Mouse (Mus musculus) erythroid progenitor cell, adult 5-6 weeks (primary cell): ENCODE measurements around the gene Abca2. TPM values are rescaled to one million over a fixed set of nuclear protein-coding genes. Genes with fewer than 3 reads are reported as not detected.

Experiments used
- ATAC-seq: replicated peaks from 2 replicates; pipeline ENCODE4 v1.8.0; 2016; ENCODE audit warnings: moderate number of reproducible peaks, mild to moderate bottlenecking, moderate TSS enrichment, inconsistent platforms; ENCODE audit not compliant: poor library complexity, low FRiP score, severe bottlenecking
- total RNA-seq, 2 experiments: library from RNA; stranded (forward) in 1 of 2; stranded (reverse) in 1 of 2; fragments of 150-400 nt in 1 of 2; fragments of 186-747, 209-891 nt in 1 of 2; gene quantifications; 2 replicates each; pipeline versions ENCODE4 v1.2.3 to v1.2.4; 2015 to 2017; ENCODE audit warnings: low replicate concordance in 2 of 2

Gene Abca2
- total RNA-seq, 2 experiments from 2014 or later, result 1.3 to 5.0 TPM

GRCm38 (mm10) chr2:25484901-25485647 is 56.6 kb downstream of the Abca2 start:
- no peak for ATAC-seq

- peak; percentile 30; the same call in 1 of the 2 replicates for ATAC-seq
Observed at GRCm38 (mm10) chr2:25487965-25488670, 59.6 kb downstream of the Abca2 start.

GRCm38 (mm10) chr2:25488671-25489068 is 60.2 kb downstream of the Abca2 start:
- no peak for ATAC-seq

GRCm38 (mm10) chr2:25492988-25493387 is 64.5 kb downstream of the Abca2 start:
- ATAC-seq, result no peak

GRCm38 (mm10) chr2:25493476-25493961 is 65.0 kb downstream of the Abca2 start, which contains the start of gene Lcn12:
Gene Lcn12, minus strand, starts transcription at chr2:25493911.
- ATAC-seq, result no peak

- no peak for ATAC-seq
Observed at GRCm38 (mm10) chr2:25496462-25496861, 68.0 kb downstream of the Abca2 start.

Other genes with a start within 250 kb of the Abca2 start
Only the 30 nearest of the 43 such genes appear.
- not detected in 2 replicates for gene Rnf208, start 186.4 kb upstream of the Abca2 start, total RNA-seq (2015; ENCODE audit: low replicate concordance)
- gene Rnf208, start 186.4 kb upstream of the Abca2 start, total RNA-seq (2017; ENCODE audit: low replicate concordance), result not detected in 2 replicates
- gene Cysrt1, start 186.3 kb upstream of the Abca2 start, total RNA-seq (2015; ENCODE audit: low replicate concordance), result not detected in 2 replicates
- gene Cysrt1, start 186.3 kb upstream of the Abca2 start, total RNA-seq (2017; ENCODE audit: low replicate concordance), result not detected in 2 replicates
- 4.0 and 4.6 TPM in 2 replicates for gene AL732309.1, start 181.8 kb upstream of the Abca2 start, total RNA-seq (2015; ENCODE audit: low replicate concordance)
- not detected in 2 replicates for gene AL732309.1, start 181.8 kb upstream of the Abca2 start, total RNA-seq (2017; ENCODE audit: low replicate concordance)
- gene Tmem203, start 173.3 kb upstream of the Abca2 start, total RNA-seq (2015; ENCODE audit: low replicate concordance), result 11.9 and 18.9 TPM in 2 replicates
- 1.8 and 8.5 TPM in 2 replicates for gene Tmem203, start 173.3 kb upstream of the Abca2 start, total RNA-seq (2017; ENCODE audit: low replicate concordance)
- 1.1 TPM in 1 of 2 replicates, not detected in the other for gene Tprn, start 166.1 kb upstream of the Abca2 start, total RNA-seq (2015; ENCODE audit: low replicate concordance)
- gene Tprn, start 166.1 kb upstream of the Abca2 start, total RNA-seq (2017; ENCODE audit: low replicate concordance), result 1.0 and 2.2 TPM in 2 replicates
- gene Ssna1, start 156.3 kb upstream of the Abca2 start, total RNA-seq (2015; ENCODE audit: low replicate concordance), result 114 and 128 TPM in 2 replicates
- gene Ssna1, start 156.3 kb upstream of the Abca2 start, total RNA-seq (2017; ENCODE audit: low replicate concordance), result 46.2 and 81.0 TPM in 2 replicates
- 34.6 and 55.8 TPM in 2 replicates for gene Anapc2, start 156.2 kb upstream of the Abca2 start, total RNA-seq (2015; ENCODE audit: low replicate concordance)
- 29.7 and 40.0 TPM in 2 replicates for gene Anapc2, start 156.2 kb upstream of the Abca2 start, total RNA-seq (2017; ENCODE audit: low replicate concordance)
- not detected in 2 replicates for gene Tmem210, start 140.6 kb upstream of the Abca2 start, total RNA-seq (2015; ENCODE audit: low replicate concordance)
- gene Tmem210, start 140.6 kb upstream of the Abca2 start, total RNA-seq (2017; ENCODE audit: low replicate concordance), result not detected in 2 replicates
- not detected in 2 replicates for gene Lrrc26, start 138.8 kb upstream of the Abca2 start, total RNA-seq (2015; ENCODE audit: low replicate concordance)
- not detected in 2 replicates for gene Lrrc26, start 138.8 kb upstream of the Abca2 start, total RNA-seq (2017; ENCODE audit: low replicate concordance)
- not detected in 2 replicates for gene Grin1, start 109.5 kb upstream of the Abca2 start, total RNA-seq (2015; ENCODE audit: low replicate concordance)
- gene Grin1, start 109.5 kb upstream of the Abca2 start, total RNA-seq (2017; ENCODE audit: low replicate concordance), result not detected in 2 replicates
- 20.9 and 40.2 TPM in 2 replicates for gene Man1b1, start 96.4 kb upstream of the Abca2 start, total RNA-seq (2015; ENCODE audit: low replicate concordance)
- 34.1 and 51.6 TPM in 2 replicates for gene Man1b1, start 96.4 kb upstream of the Abca2 start, total RNA-seq (2017; ENCODE audit: low replicate concordance)
- 4.7 TPM in 1 of 2 replicates, not detected in the other for gene Dpp7, start 72.3 kb upstream of the Abca2 start, total RNA-seq (2015; ENCODE audit: low replicate concordance)
- gene Dpp7, start 72.3 kb upstream of the Abca2 start, total RNA-seq (2017; ENCODE audit: low replicate concordance), result 0.68 and 6.2 TPM in 2 replicates
- 8.8 and 13.3 TPM in 2 replicates for gene Uap1l1, start 63.0 kb upstream of the Abca2 start, total RNA-seq (2015; ENCODE audit: low replicate concordance)
- gene Uap1l1, start 63.0 kb upstream of the Abca2 start, total RNA-seq (2017; ENCODE audit: low replicate concordance), result 0.30 and 2.7 TPM in 2 replicates
- 5.9 and 10.1 TPM in 2 replicates for gene Sapcd2, start 56.4 kb upstream of the Abca2 start, total RNA-seq (2015; ENCODE audit: low replicate concordance)
- 7.8 and 9.6 TPM in 2 replicates for gene Sapcd2, start 56.4 kb upstream of the Abca2 start, total RNA-seq (2017; ENCODE audit: low replicate concordance)
- gene Entpd2, start 32.8 kb upstream of the Abca2 start, total RNA-seq (2015; ENCODE audit: low replicate concordance), result not detected in 2 replicates
- gene Entpd2, start 32.8 kb upstream of the Abca2 start, total RNA-seq (2017; ENCODE audit: low replicate concordance), result not detected in 2 replicates
- gene Npdc1, start 29.4 kb upstream of the Abca2 start, total RNA-seq (2015; ENCODE audit: low replicate concordance), result not detected in 2 replicates
- gene Npdc1, start 29.4 kb upstream of the Abca2 start, total RNA-seq (2017; ENCODE audit: low replicate concordance), result not detected in 2 replicates
- 4.3 TPM in 1 of 2 replicates, not detected in the other for gene Fut7, start 5.4 kb upstream of the Abca2 start, total RNA-seq (2015; ENCODE audit: low replicate concordance)
- gene Fut7, start 5.4 kb upstream of the Abca2 start, total RNA-seq (2017; ENCODE audit: low replicate concordance), result 0.77 TPM in 1 of 2 replicates, not detected in the other
- gene Clic3, start 28.1 kb downstream of the Abca2 start, total RNA-seq (2015; ENCODE audit: low replicate concordance), result not detected in 2 replicates
- not detected in 2 replicates for gene Clic3, start 28.1 kb downstream of the Abca2 start, total RNA-seq (2017; ENCODE audit: low replicate concordance)
- gene Paxx, start 32.4 kb downstream of the Abca2 start, total RNA-seq (2015; ENCODE audit: low replicate concordance), result 17.6 and 24.5 TPM in 2 replicates
- 5.3 TPM in 1 of 2 replicates, not detected in the other for gene Paxx, start 32.4 kb downstream of the Abca2 start, total RNA-seq (2017; ENCODE audit: low replicate concordance)
- not detected in 2 replicates for gene Ptgds, start 41.3 kb downstream of the Abca2 start, total RNA-seq (2015; ENCODE audit: low replicate concordance)
- not detected in 2 replicates for gene Ptgds, start 41.3 kb downstream of the Abca2 start, total RNA-seq (2017; ENCODE audit: low replicate concordance)
- gene Lcn12, start 65.2 kb downstream of the Abca2 start, total RNA-seq (2015; ENCODE audit: low replicate concordance), result not detected in 2 replicates
- gene Lcn12, start 65.2 kb downstream of the Abca2 start, total RNA-seq (2017; ENCODE audit: low replicate concordance), result not detected in 2 replicates
- 10.1 and 13.0 TPM in 2 replicates for gene Fbxw5, start 72.0 kb downstream of the Abca2 start, total RNA-seq (2015; ENCODE audit: low replicate concordance)
- gene Fbxw5, start 72.0 kb downstream of the Abca2 start, total RNA-seq (2017; ENCODE audit: low replicate concordance), result 3.6 and 20.9 TPM in 2 replicates
- gene C8g, start 73.0 kb downstream of the Abca2 start, total RNA-seq (2015; ENCODE audit: low replicate concordance), result not detected in 2 replicates
- 0.64 TPM in 1 of 2 replicates, not detected in the other for gene C8g, start 73.0 kb downstream of the Abca2 start, total RNA-seq (2017; ENCODE audit: low replicate concordance)
- gene Traf2, start 118.2 kb downstream of the Abca2 start, total RNA-seq (2015; ENCODE audit: low replicate concordance), result 6.8 and 10.5 TPM in 2 replicates
- 5.0 and 17.6 TPM in 2 replicates for gene Traf2, start 118.2 kb downstream of the Abca2 start, total RNA-seq (2017; ENCODE audit: low replicate concordance)
- gene Edf1, start 129.1 kb downstream of the Abca2 start, total RNA-seq (2015; ENCODE audit: low replicate concordance), result 70.3 and 72.1 TPM in 2 replicates
- gene Edf1, start 129.1 kb downstream of the Abca2 start, total RNA-seq (2017; ENCODE audit: low replicate concordance), result 58.1 and 65.0 TPM in 2 replicates
- 0.72 TPM in 1 of 2 replicates, not detected in the other for gene Mamdc4, start 146.1 kb downstream of the Abca2 start, total RNA-seq (2015; ENCODE audit: low replicate concordance)
- gene Mamdc4, start 146.1 kb downstream of the Abca2 start, total RNA-seq (2017; ENCODE audit: low replicate concordance), result 2.6 TPM in 1 of 2 replicates, not detected in the other
- 3.6 TPM in 1 of 2 replicates, not detected in the other for gene Phpt1, start 146.5 kb downstream of the Abca2 start, total RNA-seq (2015; ENCODE audit: low replicate concordance)
- 1.1 TPM in 1 of 2 replicates, not detected in the other for gene Phpt1, start 146.5 kb downstream of the Abca2 start, total RNA-seq (2017; ENCODE audit: low replicate concordance)
- gene Ajm1, start 153.1 kb downstream of the Abca2 start, total RNA-seq (2015; ENCODE audit: low replicate concordance), result 0.36 TPM in 1 of 2 replicates, not detected in the other
- gene Ajm1, start 153.1 kb downstream of the Abca2 start, total RNA-seq (2017; ENCODE audit: low replicate concordance), result not detected in 2 replicates
- 6.5 and 23.1 TPM in 2 replicates for gene Rabl6, start 179.8 kb downstream of the Abca2 start, total RNA-seq (2015; ENCODE audit: low replicate concordance)
- gene Rabl6, start 179.8 kb downstream of the Abca2 start, total RNA-seq (2017; ENCODE audit: low replicate concordance), result 9.3 and 20.5 TPM in 2 replicates
- gene Ccdc183, start 189.0 kb downstream of the Abca2 start, total RNA-seq (2015; ENCODE audit: low replicate concordance), result not detected in 2 replicates
- not detected in 2 replicates for gene Ccdc183, start 189.0 kb downstream of the Abca2 start, total RNA-seq (2017; ENCODE audit: low replicate concordance)